Mouse (Mus musculus): Measurements from ENCODE around the gene Mbd3.

- TF ChIP-seq POLR2A (IDR thresholded peaks at IDR 0.05; ENCODE audit: extremely low read depth, insufficient read depth, low read length), result no peak
- no peak for TF ChIP-seq CTCF (IDR thresholded peaks at IDR 0.05; ENCODE audit: extremely low read depth, insufficient read depth, low read length)
These were observed 46.6 kb downstream of the Mbd3 start for GRCm38 (mm10) chr10:80352727-80353126.
